Mouse (Mus musculus) megakaryocyte, embryonic 14.5 days (primary cell): ENCODE data around the gene Crmp1. TPM values are rescaled to one million over a fixed set of nuclear protein-coding genes. Genes with fewer than 3 reads are reported as not detected.
A peak's percentile ranks its signal among the peaks of the same experiment; 100 is the strongest.

Source experiments
- H3K27me3 ChIP-seq: replicated peaks from 2 replicates; pipeline ENCODE3; 2012; ENCODE audit warnings: inconsistent platforms
- H3K36me3 ChIP-seq: replicated peaks from 2 replicates; pipeline ENCODE3; 2012; ENCODE audit warnings: low read length, inconsistent platforms, mixed read lengths
- H3K4me1 ChIP-seq: 2 replicates; pipeline ENCODE4 v1.6.1; 2012; ENCODE audit warnings: inconsistent platforms
- H3K4me3 ChIP-seq: replicated peaks from 2 replicates; pipeline ENCODE3; 2012; ENCODE audit warnings: moderate library complexity, mild to moderate bottlenecking, inconsistent platforms
- H3K9me3 ChIP-seq: 2 replicates; pipeline ENCODE4 v1.6.1; 2012; ENCODE audit warnings: inconsistent platforms
- FLI1 ChIP-seq: IDR thresholded peaks from 2 replicates; pipeline ENCODE4 v1.6.1; 2012; ENCODE audit warnings: low read length, inconsistent platforms, mixed read lengths
- GATA1 ChIP-seq: IDR thresholded peaks from 3 replicates; pipeline ENCODE4 v1.6.1; 2012; ENCODE audit warnings: mixed read lengths, low read length, inconsistent platforms, borderline replicate concordance
- polyA plus RNA-seq: library from polyadenylated mRNA; stranded (reverse); fragments of >175 nt; gene quantifications from 2 replicates; pipeline ENCODE4 v1.2.3, GENCODE M21; 2012; ENCODE audit warnings: low replicate concordance; ENCODE audit not compliant: insufficient read depth

Crmp1 gene
- polyA plus RNA-seq, 1 experiment, result not detected

DNA sequence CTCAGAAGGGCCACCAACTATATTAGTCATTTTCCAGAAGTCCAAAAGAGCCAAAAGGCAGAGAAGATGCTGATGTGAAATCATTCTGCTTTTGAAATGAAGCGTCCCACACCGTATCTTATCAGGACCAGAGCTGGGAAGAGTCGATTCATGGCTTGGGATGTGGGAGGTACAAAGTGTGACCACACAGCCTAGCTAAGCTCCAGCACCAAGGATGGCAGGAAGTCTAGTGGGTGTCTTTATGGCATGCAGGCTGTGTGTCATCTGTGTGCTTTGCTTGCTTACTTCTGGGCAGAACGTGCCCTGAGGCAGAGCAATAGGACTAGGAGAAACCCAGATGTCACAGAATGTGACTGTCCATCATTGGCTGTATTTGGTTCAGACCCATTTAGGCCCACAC, 79.0 kb downstream of the Crmp1 start:
- TF ChIP-seq FLI1 (no peak), GATA1 (no peak)
- no peaks in the 10 kb centered on the region for H3K27me3 ChIP-seq
- no peaks in the 10 kb centered on the region for H3K4me1 ChIP-seq
- H3K9me3 ChIP-seq, result peaks cover 15% of the 10 kb centered on the region
- no peaks in the 10 kb centered on the region for H3K36me3 ChIP-seq
- H3K4me3 ChIP-seq, result no peak overlapping the region

DNA sequence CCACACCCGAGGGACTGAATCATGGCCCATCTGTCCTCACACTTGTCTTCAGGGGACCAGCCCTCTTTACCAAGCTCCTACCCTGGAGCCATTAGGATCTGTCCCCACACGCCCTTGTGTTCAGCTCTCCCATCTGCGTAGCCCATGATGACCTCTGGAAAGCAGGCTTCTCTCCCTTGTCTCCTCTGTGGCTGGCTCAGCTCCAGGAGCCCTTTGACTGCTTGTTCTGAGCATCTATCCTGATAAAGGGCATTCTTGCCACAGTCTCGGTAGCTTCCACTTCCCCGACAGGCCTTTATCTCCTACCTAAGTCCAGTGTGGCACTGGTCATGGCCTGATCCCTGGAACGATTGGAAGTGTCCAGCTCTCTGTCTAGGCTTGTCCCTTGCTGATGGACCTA, 84.9 kb downstream of the Crmp1 start:
- peaks cover 19% of the 10 kb centered on the region for H3K9me3 ChIP-seq
- TF ChIP-seq GATA1 (no peak), FLI1 (no peak)
- H3K4me3 ChIP-seq, result no peak overlapping the region
- H3K27me3 ChIP-seq, result peaks cover 2% of the 10 kb centered on the region
- H3K36me3 ChIP-seq, result no peaks in the 10 kb centered on the region
- H3K4me1 ChIP-seq, result no peaks in the 10 kb centered on the region

DNA sequence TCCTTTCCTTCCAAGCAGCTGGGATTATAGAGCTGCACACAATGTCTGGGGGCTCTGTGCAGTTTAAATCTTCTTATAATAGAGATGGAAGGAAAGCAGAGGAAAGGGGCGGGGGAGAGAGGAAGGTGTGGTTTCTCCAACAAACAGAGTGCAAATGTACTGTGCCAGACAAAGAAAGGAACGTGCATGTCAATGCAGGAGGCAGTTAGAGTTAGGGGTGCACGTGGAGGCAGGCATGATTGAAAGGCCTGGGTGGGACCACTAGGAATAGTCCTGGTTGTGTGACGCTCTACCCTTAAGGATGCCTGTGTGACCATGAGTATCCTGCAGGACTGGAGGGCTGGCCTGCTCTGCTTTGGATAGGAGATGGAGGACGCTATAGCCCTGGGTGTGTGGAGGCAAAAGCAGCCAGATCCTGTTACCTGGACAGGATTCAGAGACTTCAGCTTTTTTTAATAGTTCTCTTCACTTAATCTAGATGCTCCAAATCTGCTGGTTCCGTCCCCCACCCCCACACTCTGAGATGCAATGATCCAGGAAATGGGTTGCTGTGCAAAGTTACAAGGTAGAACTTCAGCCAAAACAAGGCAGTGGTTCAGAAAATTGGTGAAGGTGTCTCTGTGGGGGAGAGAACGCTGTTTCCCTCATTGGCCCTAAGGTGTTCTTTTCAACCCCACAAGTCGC, 88.9 kb downstream of the Crmp1 start:
- Histone ChIP-seq H3K27me3 (peaks cover 5% of the 10 kb centered on the region), H3K4me3 (no peak overlapping the region), H3K9me3 (peaks cover 12% of the 10 kb centered on the region), H3K36me3 (no peaks in the 10 kb centered on the region), H3K4me1 (no peaks in the 10 kb centered on the region)
- no peak for TF ChIP-seq GATA1
- TF ChIP-seq FLI1, result no peak

GRCm38 (mm10) chr5:37331133-37331505, 89.4 kb downstream of the Crmp1 start:
- Histone ChIP-seq H3K4me3 (no peak overlapping the region), H3K36me3 (no peaks in the 10 kb centered on the region), H3K27me3 (peaks cover 11% of the 10 kb centered on the region), H3K4me1 (no peaks in the 10 kb centered on the region), H3K9me3 (peaks cover 6% of the 10 kb centered on the region; the same call in 1 of the 2 replicates)
- TF ChIP-seq GATA1 (no peak), FLI1 (no peak)

- H3K36me3 ChIP-seq, result no peaks in the 10 kb centered on the region
- no peak for TF ChIP-seq FLI1
- no peak for TF ChIP-seq GATA1
- H3K4me1 ChIP-seq, result no peaks in the 10 kb centered on the region
- no peaks in the 10 kb centered on the region for H3K9me3 ChIP-seq
- no peak overlapping the region for H3K4me3 ChIP-seq
- H3K27me3 ChIP-seq, result peaks cover 19% of the 10 kb centered on the region
These were observed 90.3 kb downstream of the Crmp1 start for GRCm38 (mm10) chr5:37332066-37332465.

GRCm38 (mm10) chr5:37335061-37335460, 93.3 kb downstream of the Crmp1 start:
- Histone ChIP-seq H3K9me3 (no peaks in the 10 kb centered on the region), H3K4me1 (no peaks in the 10 kb centered on the region), H3K27me3 (peaks cover 44% of the 10 kb centered on the region), H3K4me3 (no peak overlapping the region), H3K36me3 (no peaks in the 10 kb centered on the region)
- no peak for TF ChIP-seq GATA1
- no peak for TF ChIP-seq FLI1

- no peaks in the 10 kb centered on the region for H3K36me3 ChIP-seq
- H3K9me3 ChIP-seq, result peaks cover 9% of the 10 kb centered on the region
- peak within 1 kb of the TSS; percentile 31 for H3K4me3 ChIP-seq
- no peak for TF ChIP-seq FLI1
- TF ChIP-seq GATA1, result no peak
- no peaks in the 10 kb centered on the region for H3K4me1 ChIP-seq
- peaks cover 46% of the 10 kb centered on the region for H3K27me3 ChIP-seq
These were observed 94.9 kb downstream of the Crmp1 start, which contains the start of gene Evc for GRCm38 (mm10) chr5:37336485-37337105. Gene Evc, minus strand, starts transcription at chr5:37336894.

DNA sequence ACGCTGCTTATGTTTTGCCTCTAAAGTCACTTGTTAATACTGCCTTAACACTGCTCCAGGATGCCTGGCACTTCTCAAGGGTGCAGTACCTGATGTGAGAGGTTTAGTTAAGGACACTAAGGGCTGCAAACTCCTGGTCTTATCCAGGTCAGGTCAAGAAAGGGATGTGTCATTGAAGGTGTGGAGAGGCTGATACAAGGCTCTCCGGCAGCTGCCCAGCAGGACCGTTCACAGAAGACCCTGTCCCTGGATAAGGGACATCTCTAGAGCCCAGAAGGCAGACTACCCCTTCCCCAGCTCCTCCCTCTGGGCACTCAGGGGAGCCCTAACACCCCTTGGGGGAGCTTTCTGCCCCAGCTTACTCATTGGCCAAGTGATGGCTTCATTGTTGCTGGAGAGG, 96.0 kb downstream of the Crmp1 start:
- no peaks in the 10 kb centered on the region for H3K36me3 ChIP-seq
- peaks cover 46% of the 10 kb centered on the region for H3K27me3 ChIP-seq
- no peak overlapping the region for H3K4me3 ChIP-seq
- H3K4me1 ChIP-seq, result no peaks in the 10 kb centered on the region
- peaks cover 9% of the 10 kb centered on the region for H3K9me3 ChIP-seq
- no peak for TF ChIP-seq FLI1
- no peak for TF ChIP-seq GATA1

GRCm38 (mm10) chr5:37338288-37338687, 96.5 kb downstream of the Crmp1 start, which contains the start of gene Evc2:
Gene Evc2, plus strand, starts transcription at chr5:37338499.
- H3K36me3 ChIP-seq, result no peaks in the 10 kb centered on the region
- no peak for TF ChIP-seq FLI1
- TF ChIP-seq GATA1, result no peak
- peaks cover 9% of the 10 kb centered on the region for H3K9me3 ChIP-seq
- H3K4me1 ChIP-seq, result no peaks in the 10 kb centered on the region
- peaks cover 46% of the 10 kb centered on the region for H3K27me3 ChIP-seq
- peak within 1 kb of the TSS; percentile 23 for H3K4me3 ChIP-seq

Other genes with a start within 250 kb of the Crmp1 start
- gene Gm1043, start 156.6 kb upstream of the Crmp1 start, polyA plus RNA-seq, result not detected in 2 replicates
- 0.08 TPM in 1 of 2 replicates, not detected in the other for gene Evc, start 95.0 kb downstream of the Crmp1 start, polyA plus RNA-seq
- 0.70 TPM in 1 of 2 replicates, not detected in the other for gene Evc2, start 96.6 kb downstream of the Crmp1 start, polyA plus RNA-seq